Mouse (Mus musculus): ENCODE measurements at regions not wholly inside any gene's neighbourhood (a gene's known extent, or its start where the extent isn't known, plus 50 kb on each side); places are given as distances from the start of the nearest gene placed in this dataset.
"Not testable (repeated sequence)": the region's sequence is repeated elsewhere in the genome, so short reads cannot be mapped to it uniquely, and the experiment has no call there.

DNA sequence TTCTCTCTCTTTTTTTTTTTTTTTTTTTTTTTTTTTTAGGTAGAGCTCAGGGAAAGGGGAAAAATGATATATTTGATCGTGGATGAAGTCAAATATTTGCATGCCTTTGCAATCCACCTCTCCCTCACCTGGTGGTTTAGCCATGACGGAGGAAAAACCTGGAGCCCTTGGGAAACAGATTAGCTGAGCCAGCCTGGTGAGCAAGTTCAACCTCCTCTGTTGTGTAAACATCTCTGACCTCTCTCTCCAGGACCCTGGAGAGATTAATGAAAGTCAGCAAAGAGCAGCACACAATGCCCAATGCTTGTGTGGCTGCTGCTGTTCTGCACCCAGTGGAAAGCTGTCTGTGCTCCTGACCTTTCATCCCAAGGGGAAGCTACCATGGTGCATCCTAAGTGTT, 530.2 kb upstream of the Auts2 start:
- DNase-seq, result no peak

DNA sequence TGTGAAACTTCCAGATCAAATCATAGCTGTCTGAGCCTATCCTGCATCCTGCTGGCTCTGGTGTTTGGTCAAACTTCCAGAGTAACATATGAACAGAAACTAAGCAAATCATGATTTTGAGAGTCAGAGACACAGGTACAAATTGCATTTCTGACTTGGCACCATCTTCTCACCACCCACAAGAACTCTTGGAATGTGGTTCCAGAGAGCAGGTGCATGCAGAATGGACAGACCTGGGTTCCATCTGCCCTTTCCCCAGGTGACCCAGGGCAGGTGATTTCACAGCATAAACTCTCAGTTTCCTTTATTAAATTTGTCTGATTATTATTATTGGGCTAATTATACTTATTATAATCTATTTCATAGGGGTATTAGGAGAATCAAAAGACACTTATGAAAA, 527.0 kb upstream of the Auts2 start:
- peak; percentile 32 to 53 for DNase-seq

DNA sequence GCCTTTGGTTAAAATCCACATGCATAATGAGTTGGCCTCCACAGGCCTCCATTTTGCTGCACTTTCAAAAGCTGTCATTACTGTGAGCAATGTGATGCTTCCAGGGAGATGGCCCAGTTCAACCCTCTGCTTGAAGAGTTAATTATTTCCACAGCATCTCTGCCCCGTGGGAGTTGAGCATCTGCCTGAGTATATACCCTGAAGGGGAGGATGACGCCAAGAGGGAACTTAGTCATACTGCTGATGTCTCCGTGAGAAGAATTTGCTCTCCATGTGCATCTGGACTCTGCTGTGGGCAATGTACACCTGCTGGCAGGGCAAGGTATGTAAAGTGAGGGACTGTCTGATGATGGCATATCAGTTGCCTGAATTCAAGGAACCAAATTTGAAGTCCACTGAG, 519.3 kb upstream of the Auts2 start:
- no peak for DNase-seq

DNA sequence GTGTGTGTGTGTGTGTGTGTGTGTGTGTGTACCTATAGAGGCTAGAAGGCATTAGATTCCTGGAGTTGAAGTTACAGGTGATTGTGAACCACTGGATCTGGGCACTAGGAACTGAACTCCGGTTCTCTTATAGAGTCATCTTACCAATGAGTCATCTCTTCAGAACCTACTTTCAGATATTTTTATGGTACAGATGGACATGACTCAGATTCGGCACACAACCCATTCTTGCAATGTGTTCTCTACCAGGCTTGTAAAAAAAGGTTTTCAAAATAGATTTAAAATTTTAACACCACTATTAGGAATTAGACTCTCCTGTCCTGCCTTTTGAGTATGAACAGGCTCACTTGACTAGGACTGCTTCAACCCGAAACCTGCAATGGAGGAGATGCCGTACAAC, 504.3 kb upstream of the Auts2 start:
- no peak for DNase-seq

DNA sequence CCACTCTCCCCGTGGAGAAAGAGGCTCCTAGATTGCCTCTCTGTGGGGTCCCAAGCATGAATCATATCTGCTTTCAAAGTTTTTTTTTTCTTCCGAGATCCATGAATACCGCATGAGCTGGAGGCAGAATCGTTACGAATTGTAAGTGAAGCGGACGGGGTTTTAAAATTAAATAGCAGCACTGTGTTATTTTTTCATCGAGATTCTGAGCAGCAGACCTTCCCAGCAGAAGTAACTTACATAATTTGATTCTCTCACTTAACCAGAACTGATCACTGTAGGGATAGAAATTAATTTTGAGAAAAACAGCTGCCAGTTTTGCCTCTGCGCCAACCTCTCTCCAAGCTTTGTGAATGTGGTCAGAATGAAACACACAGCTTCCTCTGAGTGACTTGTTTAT, 502.5 kb upstream of the Auts2 start:
- DNase-seq, result no peak

DNA sequence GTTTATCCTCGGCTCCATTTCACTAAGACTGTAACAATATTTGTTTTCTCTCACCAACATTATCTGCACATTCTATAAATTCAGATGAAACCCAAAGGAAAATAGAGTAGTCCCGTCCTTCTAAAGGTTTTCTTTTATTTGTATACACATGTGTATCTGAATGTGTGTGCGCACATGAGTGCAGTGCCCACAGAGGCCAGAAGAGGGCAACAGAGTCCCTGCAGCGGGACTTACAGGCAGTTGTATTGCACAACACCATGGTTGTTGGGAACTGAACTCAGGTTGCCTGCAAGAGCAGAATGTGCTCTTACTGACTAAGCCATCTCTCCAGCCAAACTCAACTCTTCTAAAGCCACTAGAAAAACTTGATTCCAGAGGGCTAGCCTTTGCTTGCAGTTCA, 484.4 kb upstream of the Auts2 start:
- DNase-seq, result no peak

DNA sequence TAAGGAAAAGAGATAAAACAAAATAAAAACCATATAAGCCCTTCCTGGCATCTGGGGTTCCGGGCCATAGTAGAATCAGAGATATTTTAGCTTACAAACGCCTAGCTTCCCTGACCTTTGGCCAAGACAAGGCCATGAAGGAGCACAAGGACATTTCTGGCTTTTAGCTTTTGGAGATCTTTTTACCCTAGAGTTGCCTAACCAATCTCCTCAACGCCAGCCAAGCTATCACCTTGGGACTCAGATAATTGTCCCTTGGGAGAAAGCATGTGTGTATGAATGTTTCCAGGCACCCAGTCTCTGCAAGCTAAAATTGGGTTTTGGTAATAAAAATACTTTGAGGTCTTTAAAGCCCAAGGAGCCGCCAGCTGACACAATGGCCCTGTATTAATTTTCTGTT, 482.0 kb upstream of the Auts2 start:
- DNase-seq, result no peak

DNA sequence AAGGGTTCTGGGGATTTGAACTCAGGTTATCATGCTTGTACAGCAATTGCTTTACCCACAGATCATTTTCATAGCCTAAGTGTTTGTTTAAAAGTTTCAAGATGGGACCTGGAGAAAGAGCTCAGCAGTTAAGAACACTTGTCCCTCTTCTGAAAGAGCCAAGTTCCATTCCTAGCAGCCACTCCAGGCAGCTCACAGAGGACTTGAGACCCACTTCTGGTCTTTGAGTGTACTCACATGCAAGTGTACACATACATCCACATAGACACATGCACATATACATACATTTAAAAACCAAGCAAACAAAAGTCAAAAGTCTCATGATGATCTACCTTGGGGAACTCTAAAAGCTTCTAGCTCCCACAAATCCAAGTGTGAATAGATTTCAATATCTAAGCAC, 477.7 kb upstream of the Auts2 start:
- no peak for DNase-seq

DNA sequence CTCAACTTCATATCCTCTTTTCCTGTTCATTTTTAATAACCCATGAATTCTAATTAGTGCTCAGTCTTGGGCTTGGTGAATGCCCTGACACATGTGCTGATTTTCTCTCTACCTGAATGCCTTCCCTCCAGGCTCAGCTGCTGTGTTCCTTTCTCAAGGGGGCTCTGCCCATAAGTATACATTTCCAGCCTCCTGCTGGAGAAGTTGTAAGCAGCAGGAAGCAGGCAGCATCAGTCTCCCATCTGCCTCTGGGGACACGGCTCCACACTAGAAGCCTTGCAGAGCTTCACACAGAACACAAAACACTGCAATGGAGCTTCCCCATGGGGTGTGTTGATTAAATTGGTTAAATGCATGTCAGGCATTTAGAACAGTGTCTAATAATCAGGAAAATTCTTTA, 477.0 kb upstream of the Auts2 start:
- no peak for DNase-seq

DNA sequence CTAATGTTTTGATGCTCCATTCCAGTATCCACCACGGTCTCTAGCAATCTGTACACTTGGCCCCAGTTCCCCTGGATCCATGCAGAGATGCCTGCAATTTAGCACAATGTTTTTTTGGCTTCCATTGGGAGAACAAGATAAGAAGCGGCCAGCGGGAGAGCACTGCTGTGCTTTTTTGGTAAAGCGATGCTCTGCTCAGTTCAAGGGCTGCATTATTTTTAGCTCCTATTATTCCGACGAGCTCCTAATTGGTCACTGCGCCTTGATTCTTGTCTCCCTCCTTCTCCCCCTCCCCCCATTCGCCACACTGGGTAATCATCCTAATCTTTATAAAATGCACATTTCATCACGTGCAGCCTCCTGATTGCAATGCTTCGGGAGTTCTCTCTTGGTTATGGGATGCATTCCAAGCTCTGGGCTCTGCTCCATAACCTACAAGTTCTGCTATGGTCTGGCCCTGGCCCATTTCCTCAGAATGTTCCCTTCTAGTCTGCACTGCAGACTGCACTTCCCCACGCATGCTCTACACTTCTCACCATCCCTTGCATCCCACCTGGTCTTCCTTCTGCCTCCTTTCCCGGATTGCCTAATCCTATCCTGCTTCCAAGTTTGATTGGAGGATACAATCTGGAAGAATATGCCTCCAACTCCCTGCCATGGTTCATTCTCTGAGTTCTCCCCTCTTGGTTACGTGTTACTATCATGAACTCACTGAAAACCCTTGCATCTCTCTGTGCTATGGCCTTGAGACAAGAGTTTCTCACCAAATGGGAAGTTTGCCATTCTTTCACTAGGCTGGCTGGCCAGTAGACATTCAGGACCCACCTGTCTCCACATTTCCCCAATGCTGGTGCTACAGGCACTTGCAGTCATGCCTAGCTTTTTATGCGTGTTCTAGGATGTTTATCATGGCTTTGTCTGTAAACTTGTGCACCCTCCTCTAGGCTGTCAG, 467.8 kb upstream of the Auts2 start:
- peak; percentile 87 to 91 for DNase-seq

DNA sequence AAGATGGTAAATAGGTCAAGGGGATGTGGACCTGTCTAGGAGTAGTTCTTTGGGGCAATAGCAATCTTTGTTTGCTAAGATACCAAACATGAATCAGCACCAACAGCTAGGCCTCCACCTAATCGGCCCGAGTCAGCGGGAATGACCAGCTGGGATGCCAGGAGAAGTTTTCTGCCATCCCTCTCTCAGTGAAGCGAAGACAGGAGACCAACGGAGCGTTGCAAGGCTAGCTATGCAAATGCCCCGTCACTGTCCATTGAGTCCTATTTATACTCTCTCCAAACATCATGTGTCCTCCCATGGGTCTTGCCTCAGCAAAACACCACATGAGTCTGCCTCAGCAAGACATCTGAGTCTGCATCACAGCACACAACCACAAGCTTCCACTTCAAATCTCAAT, 439.7 kb upstream of the Auts2 start:
- DNase-seq, result no peak

DNA sequence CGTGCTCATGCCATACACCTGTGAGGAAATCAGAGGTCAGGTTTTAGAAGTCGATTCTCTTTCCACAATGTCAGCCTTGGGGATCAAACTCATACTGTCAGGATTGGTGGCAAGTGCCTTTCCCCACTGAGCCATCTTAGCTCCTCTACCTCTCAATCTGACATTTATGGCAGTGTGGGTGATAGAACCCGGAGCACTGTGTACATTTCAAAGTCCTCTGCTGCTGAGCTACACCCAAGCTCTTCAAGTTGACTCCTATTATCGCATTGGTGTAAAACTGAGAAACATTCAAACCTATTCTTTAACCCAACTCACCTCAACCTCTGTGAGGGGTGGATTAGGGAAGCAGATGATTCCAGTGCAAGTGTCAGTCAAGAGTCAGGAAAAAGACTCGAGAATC, 435.9 kb upstream of the Auts2 start:
- DNase-seq, result no peak

DNA sequence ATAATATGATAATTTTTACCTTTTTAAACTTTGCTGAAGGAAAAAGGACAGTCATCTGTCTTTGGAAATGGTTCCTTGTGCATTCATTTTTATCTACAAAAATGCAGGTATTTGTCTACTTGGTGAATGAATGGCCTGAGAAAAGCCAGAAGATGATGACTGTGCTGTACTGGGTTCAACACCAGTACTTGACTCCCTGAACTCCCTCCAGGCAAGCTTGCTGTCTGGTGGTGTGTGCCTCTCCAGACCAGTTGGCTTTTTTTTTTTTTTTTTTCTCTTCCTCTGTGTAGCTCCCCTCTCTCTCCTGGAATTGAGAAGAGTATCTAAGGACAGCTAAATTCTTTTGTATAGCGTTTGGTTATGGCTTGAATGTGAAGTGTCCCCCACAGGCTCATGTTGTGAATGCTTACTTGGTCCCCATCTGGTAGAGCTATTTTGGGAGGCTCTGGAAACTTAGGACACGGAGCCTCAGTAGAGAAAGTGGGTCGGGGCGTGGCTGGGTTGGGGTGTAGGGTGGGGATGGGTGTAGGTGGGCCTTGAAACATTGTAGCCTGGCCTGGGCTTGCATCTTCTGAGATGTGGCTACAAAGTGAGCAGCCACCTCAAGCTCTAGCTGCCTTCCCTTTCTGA, 432.3 kb upstream of the Auts2 start:
- DNase-seq, result no peak

DNA sequence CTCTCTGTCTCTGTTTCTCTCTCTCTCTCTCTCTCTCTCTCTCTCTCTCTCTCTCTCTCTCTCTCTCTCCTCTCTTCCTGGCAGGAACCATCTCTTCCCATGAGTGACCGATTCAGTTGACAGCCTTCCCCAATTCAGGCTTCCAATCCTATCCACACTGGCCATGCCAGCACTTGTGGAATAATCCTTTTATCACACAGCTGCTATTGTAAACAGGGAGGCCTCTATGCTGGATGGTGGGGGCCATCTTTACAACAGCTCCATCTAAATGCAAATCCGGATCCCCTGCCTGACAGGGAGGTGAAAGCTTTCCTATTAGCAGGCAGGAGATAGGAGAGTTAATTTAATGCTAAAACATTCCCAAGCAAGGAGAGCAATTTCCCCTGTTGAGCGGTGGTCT, 431.7 kb upstream of the Auts2 start:
- peak in 1 of 2 experiments; percentile 10 for DNase-seq

DNA sequence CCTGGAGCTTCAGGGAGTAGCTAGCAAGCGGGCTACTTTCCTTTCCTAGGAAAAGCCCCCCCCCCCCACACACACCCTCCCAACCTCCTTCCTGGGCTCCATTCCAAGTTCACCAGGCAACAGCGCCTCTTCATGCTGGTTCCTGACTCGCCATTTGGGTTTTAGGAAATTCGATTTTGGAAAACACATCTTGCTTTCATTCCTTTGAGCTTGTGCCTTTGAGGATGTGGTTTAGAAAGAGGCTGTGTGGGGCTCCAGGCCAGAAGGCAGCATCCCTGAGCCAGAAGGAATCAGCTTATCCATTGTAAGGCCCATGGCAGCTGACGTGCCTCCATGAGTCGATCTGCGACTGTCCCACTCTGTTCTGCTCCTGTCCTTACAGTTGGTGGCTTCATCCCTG, 427.9 kb upstream of the Auts2 start:
- DNase-seq, result peak; percentile 67 to 70

DNA sequence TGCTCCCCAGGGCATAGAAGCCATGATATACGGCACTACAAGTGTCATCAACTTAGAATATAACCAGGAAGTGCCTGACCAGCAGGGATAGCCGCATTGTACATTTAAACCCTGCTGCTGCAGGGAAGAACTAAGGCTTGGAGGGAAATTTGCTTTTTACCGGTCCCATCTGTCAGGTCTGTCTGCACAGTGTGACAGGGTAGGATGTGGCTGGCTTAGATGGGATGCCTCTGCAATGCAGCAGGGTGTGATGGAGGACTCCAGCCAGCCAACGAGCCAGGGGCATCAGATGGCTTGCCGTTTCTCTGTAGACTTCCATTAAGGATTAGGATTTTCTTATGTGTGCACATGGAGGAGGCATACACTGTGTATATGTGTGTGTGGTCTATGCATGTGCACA, 426.2 kb upstream of the Auts2 start:
- DNase-seq, result peak; percentile 68 to 80

DNA sequence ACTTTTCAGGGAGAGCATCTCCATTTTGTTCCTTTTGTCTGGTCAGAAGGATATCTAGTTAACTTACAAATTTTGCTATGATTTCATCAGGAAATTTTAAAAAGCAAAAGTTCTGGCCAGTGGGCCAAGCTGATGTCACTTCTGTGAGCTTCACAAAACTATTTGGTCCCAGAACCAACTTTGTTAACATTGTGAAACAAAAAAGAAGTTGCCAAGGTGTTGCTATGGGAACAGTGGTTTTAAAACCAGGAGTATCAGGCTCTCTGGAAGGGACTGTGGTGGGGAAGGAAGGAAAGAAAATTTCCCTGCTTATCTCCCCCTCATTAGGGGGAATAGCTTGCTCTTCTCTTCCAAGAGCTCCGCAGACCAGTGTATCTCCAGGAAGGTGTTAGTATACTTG, 416.8 kb upstream of the Auts2 start:
- DNase-seq, result no peak

DNA sequence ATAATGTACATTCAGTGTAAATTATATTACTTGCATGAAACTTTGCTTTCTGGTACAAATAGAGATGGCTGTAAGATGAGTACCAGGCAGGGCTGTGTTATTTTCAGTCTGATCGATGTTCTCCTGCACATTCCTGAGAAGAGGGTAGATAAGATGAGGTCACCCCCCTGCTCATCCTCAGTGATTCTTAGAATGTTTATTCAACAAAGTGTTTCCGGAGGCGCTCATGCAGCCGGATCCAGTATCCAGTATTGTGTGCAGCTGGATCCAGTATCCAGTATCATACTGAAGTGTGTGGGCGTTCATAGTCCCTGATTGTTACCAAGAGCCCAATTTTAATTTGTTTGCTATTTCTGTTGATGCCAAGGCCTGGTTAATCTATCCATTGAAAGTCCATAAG, 413.0 kb upstream of the Auts2 start:
- no peak for DNase-seq

DNA sequence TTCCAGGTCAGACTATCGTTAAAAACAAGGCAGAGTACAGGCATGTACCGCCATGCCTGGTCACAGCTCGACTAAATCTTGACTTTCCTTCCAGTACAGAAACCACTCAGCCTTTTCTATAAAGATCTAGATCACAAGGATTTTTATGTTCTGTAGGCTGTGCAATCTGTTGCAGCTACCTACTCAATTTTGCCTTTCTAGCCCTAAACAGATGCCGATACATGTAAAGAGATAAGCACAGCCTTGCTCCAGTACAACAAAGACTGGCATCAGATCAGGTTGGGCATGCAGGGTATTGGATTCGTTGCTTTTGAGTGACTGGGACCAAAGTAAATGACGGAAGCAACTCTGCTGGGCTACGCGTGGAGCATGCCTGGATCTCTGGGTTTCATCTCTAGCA, 411.9 kb upstream of the Auts2 start:
- no peak for DNase-seq

DNA sequence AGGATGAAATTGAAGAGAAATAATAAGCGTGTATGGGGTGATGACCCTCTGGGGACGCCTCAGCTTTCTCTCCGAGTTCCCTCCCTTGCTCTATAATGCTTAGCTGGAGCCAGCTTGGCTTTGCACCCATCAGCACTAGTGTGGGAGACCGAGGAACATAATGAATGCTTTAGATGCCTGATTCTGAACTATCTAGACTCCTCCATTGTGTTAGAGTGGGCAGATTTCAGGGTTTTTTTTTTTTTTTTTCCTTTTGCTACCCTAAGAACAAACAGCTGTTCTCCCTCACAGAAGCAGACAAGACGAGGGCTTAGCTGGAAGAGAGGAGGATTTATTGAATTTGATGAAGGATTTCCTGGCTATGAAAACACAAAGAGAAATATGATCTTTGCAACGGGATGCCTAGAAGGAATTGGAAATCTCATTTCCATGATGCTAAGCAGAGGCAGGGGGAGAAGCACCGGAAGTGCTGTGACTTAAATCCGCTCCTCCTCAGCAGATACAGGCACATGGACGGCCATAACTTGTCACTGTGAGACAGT, 390.4 kb upstream of the Auts2 start:
- DNase-seq, result no peak

DNA sequence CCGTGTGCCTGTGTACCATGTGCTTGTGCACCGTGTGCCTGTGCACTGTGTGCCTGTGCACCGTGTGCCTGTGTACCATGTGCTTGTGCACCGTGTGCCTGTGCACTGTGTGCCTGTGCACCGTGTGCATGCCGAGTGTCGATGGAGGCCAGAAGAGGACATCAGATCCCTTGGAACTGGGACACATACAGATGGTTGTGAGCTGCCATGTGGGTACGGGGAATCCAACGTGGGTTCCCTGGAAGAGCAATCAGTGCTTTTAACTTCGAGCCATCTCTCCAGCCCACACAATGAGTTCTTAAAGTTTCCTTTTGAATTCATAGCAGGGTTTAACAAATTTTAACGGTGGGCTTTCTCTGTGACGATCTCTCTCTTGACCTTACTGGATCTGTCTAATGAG, 386.8 kb upstream of the Auts2 start:
- DNase-seq, result not testable (repeated sequence)

DNA sequence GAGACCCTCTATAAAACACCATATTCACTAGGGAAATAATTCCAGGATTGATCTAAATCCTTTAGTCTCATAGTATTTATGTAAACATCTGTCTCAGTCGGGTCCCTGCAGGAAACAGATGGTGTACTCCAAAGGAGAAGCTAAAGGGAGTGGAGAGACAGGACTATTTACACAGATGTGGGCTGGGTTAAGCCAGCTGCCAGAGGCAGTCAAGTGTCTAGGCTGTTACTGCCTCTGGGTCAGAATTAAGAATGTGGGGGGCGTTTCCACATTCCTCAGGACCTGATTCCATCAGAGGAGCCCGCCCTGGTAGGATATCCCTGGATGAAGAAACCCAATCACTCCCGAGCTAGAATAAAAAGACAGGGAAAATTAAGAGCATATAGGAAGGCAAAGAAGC, 380.2 kb upstream of the Auts2 start:
- no peak for DNase-seq

DNA sequence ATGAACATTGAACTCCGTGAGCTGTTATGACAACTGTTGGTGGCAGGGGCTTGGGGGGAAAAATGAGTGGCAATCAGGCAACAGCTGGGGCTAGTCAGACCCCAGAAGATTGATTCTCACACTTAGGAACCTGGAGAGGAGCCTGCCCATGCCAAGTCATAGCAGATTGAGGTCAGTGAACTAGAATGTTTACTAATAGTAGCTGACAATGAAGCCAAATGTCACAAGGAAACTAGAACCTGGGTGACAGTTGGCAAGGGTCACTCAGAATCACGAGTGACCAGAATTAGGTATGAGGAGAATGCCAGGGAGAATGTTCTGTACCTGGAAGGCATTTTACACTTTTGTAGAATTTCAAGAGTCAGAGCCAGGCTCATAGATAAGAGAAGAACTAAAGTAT, 365.9 kb upstream of the Auts2 start:
- peak; percentile 51 to 67 for DNase-seq

DNA sequence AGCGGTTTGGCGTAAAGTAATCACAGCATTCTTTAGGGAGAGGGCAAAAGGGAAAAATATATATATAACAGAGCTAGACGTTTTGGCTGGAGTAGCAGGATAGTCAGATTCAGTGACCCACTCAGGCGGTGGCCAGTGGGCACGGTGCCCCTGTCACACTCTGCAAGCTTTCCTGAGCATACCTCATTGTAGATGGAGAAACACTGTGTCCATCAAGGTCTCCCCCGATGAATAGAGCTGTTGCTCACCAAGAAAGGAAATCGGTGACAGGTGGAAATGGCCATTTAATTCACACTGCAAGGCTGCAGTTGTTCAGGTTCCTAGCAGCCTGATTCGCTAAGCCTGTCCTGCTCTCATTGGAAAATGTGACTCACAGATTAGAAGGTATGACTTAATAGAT, 365.1 kb upstream of the Auts2 start:
- peak; percentile 49 to 57 for DNase-seq

Data from cerebellum, postnatal 10 days (tissue).